ENCODE assay signal across 8 mouse cellular contexts in the genomic region with DNA sequence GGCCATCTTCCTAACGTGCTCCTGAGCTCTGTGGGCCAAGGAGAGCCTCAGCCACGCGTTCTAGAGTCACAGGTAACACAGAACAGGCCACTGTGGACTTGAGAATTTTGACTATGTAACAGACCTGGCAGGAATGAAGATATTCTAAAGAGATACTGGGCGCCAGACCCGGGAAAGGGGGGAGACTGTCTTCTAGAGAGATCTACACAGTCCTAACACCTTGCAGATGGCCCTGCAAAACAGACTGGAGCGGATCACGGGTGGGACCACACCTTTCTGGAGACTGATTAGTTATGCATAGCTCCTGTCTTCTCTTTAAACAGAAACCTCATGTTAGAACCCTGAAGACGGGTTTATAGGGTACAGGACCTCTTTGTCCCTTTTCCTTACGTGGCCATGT.
DNase-seq lines count a peak whose midpoint lies in the region; ATAC-seq lines count a peak whose summit lies in the region.

No protein-coding gene starts in this region.

- H3K27me3 ChIP-seq in liver, embryonic 11.5 days (replicated peaks; ENCODE audit: control insufficient read depth, insufficient read depth, low read length) = no peaks in the 10 kb centered on the region; the same call in 1 of the 2 replicates
- no peaks in the 10 kb centered on the region for H3K27me3 ChIP-seq in forebrain, embryonic 11.5 days (ENCODE audit: control insufficient read depth, insufficient read depth, low read length)
- H3K27me3 ChIP-seq in limb, embryonic 10.5 days (ENCODE audit: low read depth, poor library complexity, severe bottlenecking) = no peaks in the 10 kb centered on the region
- H3K27me3 ChIP-seq in neural tube, embryonic 15.5 days (replicated peaks) = no peaks in the 10 kb centered on the region

- H3K9ac ChIP-seq in liver, embryonic 11.5 days (ENCODE audit: low read depth, low read length) = no peak overlapping the region
- peak overlapping the region; percentile 45 for H3K9ac ChIP-seq in forebrain, embryonic 11.5 days (ENCODE audit: low read length)
- H3K9ac ChIP-seq in neural tube, embryonic 15.5 days (replicated peaks) = peak overlapping the region; percentile 37

- no peaks in the 10 kb centered on the region for H3K9me3 ChIP-seq in liver, embryonic 11.5 days (ENCODE audit: control insufficient read depth, low read length)
- H3K9me3 ChIP-seq in forebrain, embryonic 11.5 days (ENCODE audit: control insufficient read depth, low read length) = no peaks in the 10 kb centered on the region
- no peaks in the 10 kb centered on the region for H3K9me3 ChIP-seq in limb, embryonic 10.5 days (replicated peaks)
- no peaks in the 10 kb centered on the region for H3K9me3 ChIP-seq in neural tube, embryonic 15.5 days (replicated peaks)

- no peak for DNase-seq in liver, embryonic 11.5 days (ENCODE audit: low spot score)
- no peak for DNase-seq in liver
- no peak for DNase-seq in forebrain, embryonic 11.5 days (ENCODE audit: low spot score)
- no peak for DNase-seq in limb, embryonic 10.5 days (ENCODE audit: low spot score)
- no peak for DNase-seq in ovary, postnatal 14 days (ENCODE audit: low spot score)
- DNase-seq in lung, postnatal 25 days (ENCODE audit: low spot score) = no peak
- no peak for DNase-seq in layer of hippocampus, adult 11-12 months (ENCODE audit: low spot score)

- no peak overlapping the region; the same call in 1 of the 2 replicates for H3K27ac ChIP-seq in liver, embryonic 11.5 days (ENCODE audit: low read depth, low read length)
- H3K27ac ChIP-seq in forebrain, embryonic 11.5 days (ENCODE audit: low read depth, low read length) = peak overlapping the region; percentile 37; the same call in 1 of the 2 replicates
- H3K27ac ChIP-seq in limb, embryonic 10.5 days = peak overlapping the region; percentile 78
- peak overlapping the region; percentile 82 for H3K27ac ChIP-seq in neural tube, embryonic 15.5 days (replicated peaks)

- peak overlapping the region; percentile 25 for H3K4me3 ChIP-seq in liver, embryonic 11.5 days (ENCODE audit: low read depth, low read length)
- H3K4me3 ChIP-seq in forebrain, embryonic 11.5 days (ENCODE audit: low read depth, low read length) = peak overlapping the region; percentile 27
- peak overlapping the region; percentile 41 for H3K4me3 ChIP-seq in limb, embryonic 10.5 days
- peak overlapping the region; percentile 34 for H3K4me3 ChIP-seq in neural tube, embryonic 15.5 days (replicated peaks)

- WGBS in liver, embryonic 11.5 days = 51% methylated on average over 9 of the region's 9 CpGs
- WGBS in forebrain, embryonic 11.5 days = 57% methylated on average over 9 of the region's 9 CpGs
- WGBS in limb, embryonic 10.5 days = 64% methylated on average over 9 of the region's 9 CpGs
- 54% methylated on average over 9 of the region's 9 CpGs for WGBS in neural tube, embryonic 15.5 days

- H3K4me1 ChIP-seq in liver, embryonic 11.5 days (replicated peaks; ENCODE audit: control insufficient read depth, insufficient read depth, low read length) = peaks cover 14% of the 10 kb centered on the region
- H3K4me1 ChIP-seq in forebrain, embryonic 11.5 days (replicated peaks; ENCODE audit: control insufficient read depth, insufficient read depth, low read length) = peaks cover 6% of the 10 kb centered on the region; the same call in 1 of the 2 replicates
- H3K4me1 ChIP-seq in limb, embryonic 10.5 days = peaks cover 36% of the 10 kb centered on the region
- H3K4me1 ChIP-seq in neural tube, embryonic 15.5 days = peaks cover 40% of the 10 kb centered on the region

- H3K4me2 ChIP-seq in liver, embryonic 11.5 days = peak overlapping the region; percentile 65
- peak overlapping the region; percentile 55 for H3K4me2 ChIP-seq in forebrain, embryonic 11.5 days (ENCODE audit: low read depth, low read length, severe bottlenecking)
- peak overlapping the region; percentile 59 for H3K4me2 ChIP-seq in neural tube, embryonic 15.5 days

- no peak; the same call in 1 of the 2 replicates for ATAC-seq in liver, embryonic 11.5 days (replicated peaks; ENCODE audit: low FRiP score)
- no peak for ATAC-seq in forebrain, embryonic 11.5 days (replicated peaks; ENCODE audit: low FRiP score)
- peak; percentile 18; the same call in 1 of the 2 replicates for ATAC-seq in neural tube, embryonic 15.5 days (ENCODE audit: low FRiP score)

- no peaks in the 10 kb centered on the region for H3K36me3 ChIP-seq in liver, embryonic 11.5 days (ENCODE audit: control insufficient read depth, insufficient read depth, low read length)
- no peaks in the 10 kb centered on the region for H3K36me3 ChIP-seq in forebrain, embryonic 11.5 days (ENCODE audit: control insufficient read depth, insufficient read depth, low read length)
- H3K36me3 ChIP-seq in limb, embryonic 10.5 days = no peaks in the 10 kb centered on the region
- no peaks in the 10 kb centered on the region for H3K36me3 ChIP-seq in neural tube, embryonic 15.5 days
